Mouse (Mus musculus) hindbrain, embryonic 15.5 days (tissue): Measurements from ENCODE around the gene Ppard. TPM values are rescaled to one million over a fixed set of nuclear protein-coding genes. Genes with fewer than 3 reads are reported as not detected.

Experiments used
- ATAC-seq: fragments of 200-750 bp; cut with Nextera tagmentation; 2 replicates; pipeline ENCODE4 v1.8.0; 2017; ENCODE audit warnings: low read depth, moderate number of reproducible peaks, moderate TSS enrichment; ENCODE audit not compliant: low FRiP score
- H3K27ac ChIP-seq: fragments of 300-500 bp; sonication (generic); replicated peaks from 2 replicates; pipeline ENCODE4 v1.5.1; 2015; ENCODE audit warnings: mild to moderate bottlenecking, inconsistent platforms
- H3K27me3 ChIP-seq: fragments of 300-500 bp; sonication (generic); 2 replicates; pipeline ENCODE4 v1.6.1; 2015; ENCODE audit warnings: control low read depth, inconsistent platforms
- H3K36me3 ChIP-seq: fragments of 300-500 bp; sonication (generic); 2 replicates; pipeline ENCODE4 v1.6.1; 2015; ENCODE audit warnings: control low read depth, inconsistent platforms
- H3K4me1 ChIP-seq: fragments of 300-500 bp; sonication (generic); replicated peaks from 2 replicates; pipeline ENCODE4 v1.6.1; 2015; ENCODE audit warnings: control low read depth, inconsistent platforms
- H3K4me2 ChIP-seq: fragments of 300-500 bp; sonication (generic); 2 replicates; pipeline ENCODE4 v1.6.1; 2015; ENCODE audit warnings: moderate library complexity, mild to moderate bottlenecking, inconsistent platforms
- H3K4me3 ChIP-seq: fragments of 300-500 bp; sonication (generic); 2 replicates; pipeline ENCODE4 v1.5.1; 2015; ENCODE audit warnings: mild to moderate bottlenecking, inconsistent platforms
- H3K9ac ChIP-seq: fragments of 300-500 bp; sonication (generic); 2 replicates; pipeline ENCODE4 v1.6.1; 2015; ENCODE audit warnings: inconsistent platforms
- H3K9me3 ChIP-seq: fragments of 300-500 bp; sonication (generic); 2 replicates; pipeline ENCODE4 v1.6.1; 2016; ENCODE audit warnings: control low read depth, inconsistent platforms
- WGBS: fragments of 180-500 bp; shearing (Covaris S2); methylation state at CpG from one replicate; pipeline ENCODE4 v1.1.7; 2015; 5-methylcytosine and 5-hydroxymethylcytosine counted together
- polyA plus RNA-seq: library from polyadenylated mRNA; unstranded; fragments of >200 nt; fragmentation: Nextera tagmentation; extraction: Ambion mirVana; gene quantifications from 2 replicates; pipeline ENCODE4 v1.2.1, GENCODE M21; 2015

Gene Ppard
- 1.8 and 2.2 TPM in 2 replicates for polyA plus RNA-seq

DNA sequence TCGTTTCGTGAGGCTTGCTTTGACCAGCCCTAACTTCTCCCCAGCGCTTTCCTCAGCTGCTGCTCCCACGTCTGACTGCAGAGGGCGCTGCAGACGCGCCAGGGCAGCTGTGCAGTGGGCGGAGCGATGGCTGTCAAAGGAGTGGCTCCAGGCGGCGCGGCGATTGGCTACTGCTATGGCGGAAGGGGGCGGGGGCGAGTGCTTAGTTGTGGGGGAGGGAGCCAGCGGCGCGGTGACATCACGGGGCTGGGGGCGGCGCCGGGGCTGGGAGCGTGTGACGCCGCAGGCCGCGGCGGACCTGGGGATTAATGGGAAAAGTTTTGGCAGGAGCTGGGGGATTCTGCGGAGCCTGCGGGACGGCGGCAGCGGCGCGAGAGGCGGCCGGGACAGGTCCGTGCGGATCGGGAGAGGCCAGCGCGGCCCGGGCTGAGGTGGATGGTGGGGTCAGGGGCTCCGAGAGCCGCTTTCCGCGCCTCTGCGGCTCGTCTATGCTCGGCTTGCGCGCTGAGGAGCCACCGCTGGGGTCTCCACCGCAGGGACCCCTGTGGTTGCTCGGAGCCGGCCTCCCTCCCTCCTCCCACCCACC, at the start of gene Ppard:
Ppard (plus strand) TSS at position 226 of the 586 bp plus-strand sequence.
- H3K4me2 ChIP-seq = peak within 1 kb of the TSS; percentile 95
- ATAC-seq = peak; percentile 95
- H3K27me3 ChIP-seq = no peaks in the 10 kb centered on the region
- H3K4me3 ChIP-seq = peak within 1 kb of the TSS; percentile 66
- H3K9ac ChIP-seq = peak within 1 kb of the TSS; percentile 69
- no peaks in the 10 kb centered on the region for H3K36me3 ChIP-seq
- H3K9me3 ChIP-seq = no peaks in the 10 kb centered on the region
- WGBS = under 1% methylated on average over 46 of the region's 57 CpGs
- peaks cover 18% of the 10 kb centered on the region for H3K4me1 ChIP-seq
- H3K27ac ChIP-seq = peak within 1 kb of the TSS; percentile 78

DNA sequence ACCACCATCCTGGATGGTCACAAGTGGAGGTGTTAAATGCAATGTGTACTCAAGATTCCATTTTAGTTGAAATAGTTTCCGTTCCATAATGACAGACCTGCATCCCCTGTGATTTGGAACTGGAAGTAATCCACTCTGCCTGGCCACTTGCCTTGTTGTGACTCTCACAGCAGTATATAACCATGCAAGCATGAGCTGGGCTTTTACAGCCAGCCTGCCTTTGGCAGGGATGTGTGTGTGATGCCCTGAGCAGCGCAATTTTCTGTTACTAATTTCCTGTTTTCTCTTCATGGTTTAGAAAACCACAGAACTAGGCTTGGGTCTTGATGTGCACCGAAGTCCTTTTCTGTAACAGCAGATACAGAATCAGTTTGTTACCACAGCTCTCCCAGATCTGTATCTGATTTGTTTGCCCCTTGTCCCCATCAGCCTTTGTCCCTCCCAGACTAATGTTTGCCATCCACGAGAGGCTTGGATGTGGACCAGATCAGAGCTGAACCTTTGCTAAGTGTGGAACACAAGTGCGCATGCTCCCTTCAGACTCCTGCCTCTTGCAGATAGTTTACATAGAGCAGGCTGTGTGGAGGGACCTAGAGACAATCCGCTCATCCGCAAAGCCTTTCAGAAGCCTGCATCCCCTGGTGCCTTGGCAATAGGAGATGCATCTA, 47.4 kb upstream of the Ppard start:
- Histone ChIP-seq H3K27me3 (no peaks in the 10 kb centered on the region), H3K4me1 (peaks cover 30% of the 10 kb centered on the region), H3K36me3 (peaks cover 4% of the 10 kb centered on the region), H3K9ac (no peak overlapping the region), H3K4me2 (no peak overlapping the region), H3K27ac (peak overlapping the region; percentile 35; the same call in 1 of the 2 replicates), H3K9me3 (no peaks in the 10 kb centered on the region), H3K4me3 (no peak overlapping the region)
- ATAC-seq = no peak
- WGBS = 82% methylated on average over 7 of the region's 7 CpGs

DNA sequence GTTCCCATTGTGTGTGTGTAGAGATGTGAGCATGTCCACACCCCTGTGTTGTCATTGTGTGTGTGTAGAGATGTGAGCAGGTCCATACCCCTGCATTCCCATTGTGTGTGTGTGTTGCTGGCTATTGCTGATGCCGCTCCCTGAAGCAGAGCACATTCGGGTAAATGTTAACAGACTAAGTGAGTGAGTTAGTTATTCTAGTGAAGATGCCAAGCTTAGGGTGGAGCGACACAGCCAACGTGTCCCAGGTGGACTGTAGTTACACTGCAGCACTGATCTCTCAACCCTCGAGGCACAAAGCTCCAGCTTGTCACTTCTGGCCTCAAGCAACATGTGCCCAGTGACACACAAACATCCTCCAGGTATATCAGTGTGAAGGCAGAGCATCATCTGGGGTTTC, 44.2 kb upstream of the Ppard start:
- peaks cover 10% of the 10 kb centered on the region for H3K4me1 ChIP-seq
- H3K36me3 ChIP-seq = peaks cover 32% of the 10 kb centered on the region
- H3K9ac ChIP-seq = no peak overlapping the region
- H3K4me3 ChIP-seq = no peak overlapping the region
- ATAC-seq = no peak
- no peak overlapping the region for H3K4me2 ChIP-seq
- no peaks in the 10 kb centered on the region for H3K9me3 ChIP-seq
- 89% methylated on average over 5 of the region's 5 CpGs for WGBS
- no peaks in the 10 kb centered on the region for H3K27me3 ChIP-seq
- no peak overlapping the region for H3K27ac ChIP-seq

DNA sequence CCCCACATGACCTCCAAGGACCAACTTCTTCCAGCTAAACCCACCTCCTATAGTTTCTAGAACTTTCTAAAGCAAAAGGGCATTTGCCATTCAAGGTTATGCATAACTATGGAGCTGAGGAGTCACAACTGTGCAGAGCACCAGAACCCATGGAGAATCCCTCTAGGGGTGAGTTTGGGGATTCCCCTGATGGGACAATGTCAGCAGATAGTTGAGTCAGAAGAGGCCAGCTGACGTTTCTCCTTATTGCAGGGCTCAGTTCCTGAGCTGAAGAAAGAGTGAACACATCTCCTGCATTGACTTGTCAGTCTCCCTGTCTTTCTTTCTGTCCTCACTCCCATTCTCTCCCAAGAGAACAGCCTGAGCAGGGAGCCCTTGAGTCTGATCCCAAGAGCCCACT, 39.7 kb upstream of the Ppard start:
- Histone ChIP-seq H3K4me1 (no peaks in the 10 kb centered on the region), H3K4me2 (no peak overlapping the region), H3K9me3 (no peaks in the 10 kb centered on the region), H3K27me3 (no peaks in the 10 kb centered on the region), H3K27ac (no peak overlapping the region), H3K9ac (no peak overlapping the region), H3K36me3 (peaks cover 53% of the 10 kb centered on the region), H3K4me3 (no peak overlapping the region)
- no peak for ATAC-seq
- 83% methylated on average over 1 of the region's 1 CpGs for WGBS

DNA sequence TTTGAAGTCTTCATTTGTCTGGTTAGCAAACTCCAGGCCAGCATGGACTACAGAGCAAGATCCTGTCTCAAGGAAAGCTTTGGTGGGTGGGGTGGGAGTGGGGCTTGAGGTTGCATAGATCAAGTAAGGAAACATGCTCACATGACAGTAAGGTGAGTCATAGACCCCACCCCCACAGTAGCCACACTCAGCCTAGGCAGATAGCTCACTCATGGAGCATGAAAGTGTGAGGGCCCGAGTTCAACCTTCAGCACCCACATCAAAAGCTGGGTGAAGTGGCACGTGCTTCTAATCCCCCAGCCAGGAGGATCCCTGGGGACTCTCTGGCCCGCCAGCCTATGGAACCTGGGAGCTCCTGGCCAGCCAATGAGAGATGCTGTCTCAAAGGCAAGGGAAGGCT, 38.9 kb upstream of the Ppard start:
- WGBS = 87% methylated on average over 3 of the region's 3 CpGs
- no peak overlapping the region for H3K9ac ChIP-seq
- no peaks in the 10 kb centered on the region for H3K4me1 ChIP-seq
- H3K4me3 ChIP-seq = no peak overlapping the region
- H3K27me3 ChIP-seq = no peaks in the 10 kb centered on the region
- peaks cover 61% of the 10 kb centered on the region for H3K36me3 ChIP-seq
- no peak for ATAC-seq
- no peaks in the 10 kb centered on the region for H3K9me3 ChIP-seq
- no peak overlapping the region for H3K27ac ChIP-seq
- H3K4me2 ChIP-seq = no peak overlapping the region

DNA sequence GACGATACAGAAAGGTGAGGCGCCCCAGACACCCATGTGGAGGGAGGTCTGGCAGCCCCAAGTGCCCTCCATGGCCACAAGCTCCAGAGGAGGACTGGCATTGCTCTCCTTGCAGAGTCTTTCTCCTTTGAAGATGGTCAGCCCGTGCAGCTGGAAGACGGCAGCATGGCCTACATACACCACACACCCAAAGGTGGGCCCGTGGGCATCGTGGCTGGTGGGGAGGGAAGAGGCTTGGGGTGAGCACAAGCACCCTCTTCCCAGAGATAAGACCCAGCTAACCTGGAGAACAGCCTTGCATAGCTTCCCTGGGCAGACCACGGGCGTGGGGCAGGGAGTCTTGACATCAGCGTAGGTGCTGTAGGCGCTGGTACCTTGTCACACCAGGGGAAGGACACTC, 37.5 kb upstream of the Ppard start:
- no peaks in the 10 kb centered on the region for H3K4me1 ChIP-seq
- WGBS = 94% methylated on average over 10 of the region's 10 CpGs
- H3K27me3 ChIP-seq = no peaks in the 10 kb centered on the region
- H3K9ac ChIP-seq = no peak overlapping the region
- H3K36me3 ChIP-seq = peaks cover 69% of the 10 kb centered on the region
- no peak overlapping the region for H3K4me2 ChIP-seq
- no peaks in the 10 kb centered on the region for H3K9me3 ChIP-seq
- no peak for ATAC-seq
- no peak overlapping the region for H3K4me3 ChIP-seq
- no peak overlapping the region for H3K27ac ChIP-seq

DNA sequence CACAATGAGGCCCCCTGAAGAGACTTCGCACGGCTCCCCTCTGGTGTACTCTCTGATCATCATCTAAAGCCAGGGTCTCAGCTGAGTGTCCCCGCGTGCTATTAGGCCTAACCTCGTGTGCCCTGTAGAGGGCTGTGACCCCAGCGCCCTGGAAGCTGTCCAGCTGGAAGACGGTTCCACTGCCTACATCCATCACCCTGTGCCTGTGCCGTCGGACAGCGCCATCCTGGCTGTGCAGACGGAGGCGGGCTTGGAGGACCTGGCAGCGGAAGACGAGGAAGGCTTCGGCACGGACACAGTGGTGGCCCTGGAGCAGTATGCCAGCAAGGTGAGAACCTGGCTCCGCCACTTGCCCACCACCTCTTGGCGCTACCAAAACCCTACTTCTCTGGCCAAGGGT, 34.9 kb upstream of the Ppard start:
- Histone ChIP-seq H3K4me3 (no peak overlapping the region), H3K9me3 (no peaks in the 10 kb centered on the region), H3K9ac (no peak overlapping the region), H3K27me3 (no peaks in the 10 kb centered on the region), H3K27ac (no peak overlapping the region), H3K4me1 (no peaks in the 10 kb centered on the region), H3K36me3 (peaks cover 61% of the 10 kb centered on the region), H3K4me2 (no peak overlapping the region)
- 72% methylated on average over 18 of the region's 18 CpGs for WGBS
- ATAC-seq = no peak

DNA sequence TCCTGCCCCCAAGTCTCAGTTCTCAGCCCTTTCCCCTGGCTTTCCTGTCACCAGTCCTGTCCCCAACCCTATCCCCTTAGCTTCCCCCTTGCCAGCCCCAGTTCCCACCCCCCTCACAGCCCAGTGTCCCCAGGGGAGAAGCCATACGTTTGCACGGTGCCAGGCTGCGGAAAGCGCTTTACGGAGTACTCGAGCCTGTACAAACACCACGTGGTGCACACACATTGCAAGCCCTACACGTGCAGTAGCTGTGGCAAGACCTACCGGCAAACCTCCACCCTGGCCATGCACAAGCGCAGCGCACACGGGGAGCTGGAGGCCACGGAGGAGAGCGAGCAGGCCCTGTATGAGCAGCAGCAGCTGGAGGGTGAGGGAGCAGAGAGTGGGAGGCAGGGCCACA, 30.5 kb upstream of the Ppard start:
- Histone ChIP-seq H3K9ac (no peak overlapping the region), H3K27me3 (no peaks in the 10 kb centered on the region), H3K27ac (no peak overlapping the region), H3K36me3 (peaks cover 46% of the 10 kb centered on the region), H3K9me3 (no peaks in the 10 kb centered on the region), H3K4me1 (no peaks in the 10 kb centered on the region), H3K4me2 (no peak overlapping the region), H3K4me3 (no peak overlapping the region)
- 79% methylated on average over 14 of the region's 14 CpGs for WGBS
- ATAC-seq = no peak

DNA sequence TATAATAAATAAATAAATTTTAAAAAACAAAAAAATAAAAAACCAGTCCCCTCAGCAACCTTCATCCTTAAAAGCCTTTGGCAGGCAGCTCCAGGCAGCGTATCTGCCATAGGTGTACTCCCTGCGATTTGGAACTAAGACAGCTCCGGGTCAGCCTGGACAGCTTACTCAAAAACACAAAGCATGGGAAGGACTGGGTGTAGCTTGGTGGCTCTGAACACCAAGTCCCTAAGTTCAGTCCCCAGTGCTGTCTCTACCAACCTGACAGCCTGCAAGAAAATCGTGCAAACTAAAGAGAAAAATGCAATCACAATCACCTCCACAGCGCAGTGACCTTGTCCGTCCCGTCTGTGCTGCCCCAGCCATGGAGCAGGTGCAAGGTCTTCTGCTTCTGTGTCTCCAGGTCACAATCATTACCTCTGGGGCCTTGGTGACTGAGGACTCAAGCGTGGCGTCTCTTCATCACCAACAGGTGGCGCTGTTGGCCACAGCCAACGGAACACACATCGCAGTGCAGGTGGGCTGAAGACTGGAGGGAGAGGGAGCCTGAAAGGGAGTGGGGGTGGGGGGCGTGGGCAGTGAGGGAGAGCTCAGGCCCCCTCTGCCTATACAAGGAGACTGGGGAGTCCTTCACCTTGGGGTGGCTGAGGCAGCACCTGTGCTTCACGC, 28.3 kb upstream of the Ppard start:
- Histone ChIP-seq H3K4me3 (no peak overlapping the region), H3K27ac (no peak overlapping the region), H3K36me3 (peaks cover 32% of the 10 kb centered on the region), H3K9ac (no peak overlapping the region), H3K9me3 (no peaks in the 10 kb centered on the region), H3K27me3 (no peaks in the 10 kb centered on the region), H3K4me1 (peaks cover 10% of the 10 kb centered on the region), H3K4me2 (no peak overlapping the region)
- WGBS = 37% methylated on average over 14 of the region's 14 CpGs
- no peak for ATAC-seq

DNA sequence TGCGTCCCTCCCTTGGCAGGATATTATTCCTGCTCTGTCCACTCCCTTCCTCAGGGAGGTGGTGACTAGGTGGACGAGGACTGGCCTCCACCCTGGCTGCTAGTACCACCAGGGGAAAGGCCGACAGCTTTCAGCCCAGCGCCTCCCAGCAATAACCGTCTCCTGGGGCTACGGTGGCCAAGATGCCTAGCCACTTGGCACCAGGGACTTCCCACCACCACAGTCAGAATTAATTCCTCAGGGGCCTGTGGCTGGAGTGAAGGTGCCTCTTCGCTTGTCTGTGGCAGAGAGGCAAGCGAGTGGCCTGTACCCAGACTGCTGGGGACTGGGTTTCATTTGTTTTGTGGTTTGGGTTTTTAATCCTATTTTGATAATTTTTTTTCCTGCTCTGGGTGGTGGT, 27.1 kb upstream of the Ppard start:
- H3K4me3 ChIP-seq = no peak overlapping the region
- peaks cover 10% of the 10 kb centered on the region for H3K4me1 ChIP-seq
- H3K9ac ChIP-seq = no peak overlapping the region
- WGBS = 89% methylated on average over 8 of the region's 8 CpGs
- no peak for ATAC-seq
- H3K27me3 ChIP-seq = no peaks in the 10 kb centered on the region
- no peak overlapping the region for H3K27ac ChIP-seq
- no peak overlapping the region for H3K4me2 ChIP-seq
- no peaks in the 10 kb centered on the region for H3K9me3 ChIP-seq
- H3K36me3 ChIP-seq = peaks cover 21% of the 10 kb centered on the region

DNA sequence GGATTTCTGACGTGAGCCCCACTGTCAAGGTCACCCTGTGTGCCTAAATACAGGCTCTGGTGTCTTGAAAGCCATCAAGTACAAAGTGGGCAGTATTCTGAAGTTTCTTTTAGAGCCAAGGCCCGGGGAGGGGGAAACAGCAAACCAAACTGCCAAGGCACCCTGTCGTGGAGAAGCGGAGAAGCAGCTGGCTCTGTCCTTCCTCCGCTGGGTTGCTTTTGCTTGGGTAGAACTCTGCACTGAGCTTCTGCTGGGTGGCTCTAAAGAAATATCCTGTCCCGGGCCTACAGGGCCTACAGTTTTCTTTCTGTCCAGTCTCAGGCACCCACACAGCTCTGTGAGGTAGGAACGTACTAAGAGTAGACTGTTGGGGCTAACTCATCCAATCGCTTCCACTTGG, 25.4 kb upstream of the Ppard start:
- WGBS = 77% methylated on average over 8 of the region's 8 CpGs
- Histone ChIP-seq H3K4me3 (no peak overlapping the region), H3K36me3 (peaks cover 11% of the 10 kb centered on the region), H3K27me3 (no peaks in the 10 kb centered on the region), H3K9ac (0 out of 2 replicates have a peak overlapping the region, but pooled peaks have one; percentile 27), H3K4me2 (no peak overlapping the region), H3K9me3 (no peaks in the 10 kb centered on the region), H3K4me1 (peaks cover 10% of the 10 kb centered on the region), H3K27ac (peak overlapping the region; percentile 65)
- no peak for ATAC-seq

DNA sequence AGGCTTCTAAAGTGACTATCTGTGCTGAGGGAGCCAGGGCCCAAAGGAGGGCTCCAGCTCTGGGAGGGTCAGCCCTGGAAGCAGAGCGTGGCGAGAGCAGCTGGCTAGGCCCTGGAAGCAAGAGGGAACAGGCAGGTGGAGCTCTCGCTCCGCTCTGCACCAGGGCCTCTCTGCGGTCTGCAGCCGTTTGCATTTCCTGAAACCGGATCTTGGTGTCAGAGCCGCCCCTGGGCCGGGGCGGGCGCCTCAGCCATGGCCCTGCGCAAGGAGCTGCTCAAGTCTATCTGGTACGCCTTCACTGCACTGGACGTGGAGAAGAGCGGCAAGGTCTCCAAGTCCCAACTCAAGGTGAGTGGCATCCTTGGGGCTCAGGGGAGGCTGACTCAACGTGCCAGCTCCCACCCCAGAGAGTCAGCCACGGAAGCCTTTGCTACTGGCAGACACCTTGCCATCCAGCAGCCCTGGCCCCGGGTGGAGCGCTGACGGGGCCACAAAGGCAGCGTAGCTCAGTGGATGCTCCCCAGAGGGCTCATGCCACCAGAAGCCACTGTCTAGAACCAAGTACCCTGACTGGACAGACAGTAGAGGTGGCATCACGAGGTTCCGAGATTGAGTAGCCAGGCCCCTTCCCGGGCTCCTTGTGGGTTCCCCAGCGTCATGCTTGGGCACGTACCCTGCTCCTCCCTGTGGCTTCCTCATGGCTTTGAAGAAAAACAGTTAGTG, 24.7 kb upstream of the Ppard start, which contains the start of gene Def6:
Def6 (plus strand) TSS at position 188 of the 723 bp plus-strand sequence.
- H3K9ac ChIP-seq = peak within 1 kb of the TSS; percentile 27
- H3K36me3 ChIP-seq = peaks cover 10% of the 10 kb centered on the region
- peak within 1 kb of the TSS; percentile 20 for H3K4me3 ChIP-seq
- H3K27ac ChIP-seq = peak within 1 kb of the TSS; percentile 65
- ATAC-seq = peak; percentile 54
- H3K4me2 ChIP-seq = peak within 1 kb of the TSS; percentile 44
- no peaks in the 10 kb centered on the region for H3K27me3 ChIP-seq
- no peaks in the 10 kb centered on the region for H3K9me3 ChIP-seq
- 24% methylated on average over 26 of the region's 26 CpGs for WGBS
- H3K4me1 ChIP-seq = peaks cover 10% of the 10 kb centered on the region
